ENCODE assay signal across 10 mouse cellular contexts in genomic region chr7:117555735-117556134, GRCm38 (mm10).
DNase-seq lines count a peak whose midpoint lies in the region; ATAC-seq and TF ChIP-seq lines count a peak whose summit lies in the region.
"Had no signal": no experiment of that assay in that cellular context is flagged by ENCODE, and none has a peak within 500 bp of the region (broad histone marks: within the 10 kb centered on the region; RNA-seq: fewer than 3 reads in every experiment).

No protein-coding gene starts in this region.

- no peak overlapping the region for H3K4me2 ChIP-seq in intestine, embryonic 16.5 days (ENCODE audit: low read depth, low read length)
- no peak overlapping the region for H3K4me2 ChIP-seq in intestine, embryonic 15.5 days (replicated peaks)
- no peak overlapping the region for H3K4me2 ChIP-seq in limb, embryonic 14.5 days (replicated peaks; ENCODE audit: low read depth, low read length, severe bottlenecking)
- H3K4me2 ChIP-seq: liver, embryonic 15.5 days had no signal

- no peak overlapping the region for H3K27ac ChIP-seq in intestine, embryonic 16.5 days (ENCODE audit: low read length)
- H3K27ac ChIP-seq in intestine, embryonic 15.5 days: no peak overlapping the region
- H3K27ac ChIP-seq in limb, embryonic 14.5 days (replicated peaks; ENCODE audit: low read depth, low read length): no peak overlapping the region
- H3K27ac ChIP-seq: liver, embryonic 15.5 days had no signal

- no peak for TF ChIP-seq POLR2A in limb, embryonic 14.5 days (IDR thresholded peaks at IDR 0.05; ENCODE audit: borderline replicate concordance, extremely low read depth, insufficient read depth, insufficient read length)

- H3K9me3 ChIP-seq in intestine, embryonic 16.5 days (ENCODE audit: control insufficient read depth, low read length): no peaks in the 10 kb centered on the region
- no peaks in the 10 kb centered on the region for H3K9me3 ChIP-seq in intestine, embryonic 15.5 days
- no peaks in the 10 kb centered on the region for H3K9me3 ChIP-seq in limb, embryonic 14.5 days (ENCODE audit: control insufficient read depth, low read length)
- H3K9me3 ChIP-seq: liver, embryonic 15.5 days had no signal

- H3K36me3 ChIP-seq in intestine, embryonic 16.5 days (ENCODE audit: control insufficient read depth, insufficient read depth, low read length): no peaks in the 10 kb centered on the region
- H3K36me3 ChIP-seq in intestine, embryonic 15.5 days: no peaks in the 10 kb centered on the region
- no peaks in the 10 kb centered on the region for H3K36me3 ChIP-seq in limb, embryonic 14.5 days (ENCODE audit: control insufficient read depth, insufficient read depth, low read length)
- H3K36me3 ChIP-seq: liver, embryonic 15.5 days had no signal

- peak; percentile 38; the same call in 1 of the 2 replicates for ATAC-seq in intestine, embryonic 16.5 days
- ATAC-seq in intestine, embryonic 15.5 days: no peak; the same call in 1 of the 2 replicates
- ATAC-seq in limb, embryonic 14.5 days (ENCODE audit: low FRiP score, low read depth): no peak

- peak; percentile 51 to 56 for DNase-seq in cerebellum, postnatal 14 days
- DNase-seq in cerebellum, adult 11-12 months: no peak
- DNase-seq in 3134 (ENCODE audit: extremely low read depth, insufficient read length, low spot score): peak; percentile 9
- peak; percentile 28 for DNase-seq in limb, embryonic 14.5 days (ENCODE audit: low spot score)
- no peak for DNase-seq in layer of hippocampus, adult 18-20 months (ENCODE audit: low spot score in 2 of 2)
- no peak for DNase-seq in cerebellum, postnatal 36 days
- DNase-seq: cerebellum, adult 8-10 months had no signal

- H3K9ac ChIP-seq in intestine, embryonic 16.5 days (ENCODE audit: low read depth, low read length): no peak overlapping the region
- H3K9ac ChIP-seq in intestine, embryonic 15.5 days: no peak overlapping the region
- no peak overlapping the region for H3K9ac ChIP-seq in limb, embryonic 14.5 days (ENCODE audit: low read depth, low read length, severe bottlenecking)
- H3K9ac ChIP-seq: liver, embryonic 15.5 days had no signal

- no peak overlapping the region for H3K4me3 ChIP-seq in intestine, embryonic 16.5 days (ENCODE audit: low read length)
- H3K4me3 ChIP-seq in intestine, embryonic 15.5 days (replicated peaks): no peak overlapping the region
- no peak overlapping the region for H3K4me3 ChIP-seq in limb, embryonic 14.5 days (replicated peaks; ENCODE audit: low read length)
- H3K4me3 ChIP-seq: liver, embryonic 15.5 days had no signal

- no peaks in the 10 kb centered on the region for H3K27me3 ChIP-seq in intestine, embryonic 16.5 days (replicated peaks; ENCODE audit: control insufficient read depth, insufficient read depth, low read length)
- no peaks in the 10 kb centered on the region for H3K27me3 ChIP-seq in intestine, embryonic 15.5 days (replicated peaks)
- no peaks in the 10 kb centered on the region for H3K27me3 ChIP-seq in limb, embryonic 14.5 days (ENCODE audit: control insufficient read depth, insufficient read depth, low read length)
- H3K27me3 ChIP-seq: liver, embryonic 15.5 days had no signal

- 63% methylated on average over 2 of the region's 2 CpGs for WGBS in intestine, embryonic 16.5 days
- WGBS in intestine, embryonic 15.5 days: 62% methylated on average over 2 of the region's 2 CpGs
- 28% methylated on average over 2 of the region's 2 CpGs for whole genome bisulfite sequencing in limb, embryonic 14.5 days

- H3K4me1 ChIP-seq in intestine, embryonic 16.5 days (ENCODE audit: control insufficient read depth, insufficient read depth, low read length): peaks cover 4% of the 10 kb centered on the region; the same call in 1 of the 2 replicates
- H3K4me1 ChIP-seq in intestine, embryonic 15.5 days (replicated peaks): no peaks in the 10 kb centered on the region; the same call in 1 of the 2 replicates
- H3K4me1 ChIP-seq in limb, embryonic 14.5 days (ENCODE audit: control insufficient read depth, insufficient read depth, low read length): peaks cover 21% of the 10 kb centered on the region
- H3K4me1 ChIP-seq: liver, embryonic 15.5 days had no signal

Comparison
In these comparisons a context has a peak if more than half of its experiments do, and no peak if none do; other contexts are left out.
1. DNase-seq: peak in cerebellum, postnatal 14 days (2 of 2), 3134 (single experiment) and limb, embryonic 14.5 days (single experiment); none in cerebellum, adult 11-12 months (single experiment), layer of hippocampus, adult 18-20 months (0 of 2) and cerebellum, postnatal 36 days (0 of 2).